Mouse (Mus musculus) lung, postnatal 0 days (tissue): Measurements from ENCODE around the gene Ece1. TPM values are rescaled to one million over a fixed set of nuclear protein-coding genes. Genes with fewer than 3 reads are reported as not detected.

Source experiments
- ATAC-seq: fragments of 200-750 bp; cut with Nextera tagmentation; 2 replicates; pipeline ENCODE4 v1.8.0; 2017; ENCODE audit warnings: moderate library complexity
- DNase-seq: peaks from one replicate; pipeline ENCODE4 v3.0.0-alpha.2; 2016; ENCODE audit warnings: low spot score
- H3K27ac ChIP-seq: fragments of 300-500 bp; sonication (generic); 2 replicates; pipeline ENCODE4 v1.5.1; 2014; ENCODE audit warnings: antibody characterized with exemption, mild to moderate bottlenecking, low read length, mixed read lengths
- H3K27me3 ChIP-seq: fragments of 300-500 bp; sonication (generic); replicated peaks from 2 replicates; pipeline ENCODE4 v1.6.1; 2014; ENCODE audit warnings: low read length, mixed read lengths; ENCODE audit not compliant: insufficient read depth
- H3K36me3 ChIP-seq: fragments of 300-500 bp; sonication (generic); 2 replicates; pipeline ENCODE4 v1.6.1; 2014; ENCODE audit warnings: low read length, mixed read lengths; ENCODE audit not compliant: insufficient read depth
- H3K4me1 ChIP-seq: fragments of 300-500 bp; sonication (generic); 2 replicates; pipeline ENCODE4 v1.6.1; 2014; ENCODE audit warnings: antibody characterized with exemption, low read depth, low read length, mixed read lengths; ENCODE audit not compliant: insufficient read depth
- H3K4me2 ChIP-seq: fragments of 300-500 bp; sonication (generic); replicated peaks from 2 replicates; pipeline ENCODE4 v1.6.1; 2014; ENCODE audit warnings: low read depth, mild to moderate bottlenecking, low read length, moderate library complexity, mixed read lengths
- H3K4me3 ChIP-seq: fragments of 300-500 bp; sonication (generic); 2 replicates; pipeline ENCODE4 v1.5.1; 2014; ENCODE audit warnings: low read depth, low read length
- H3K9ac ChIP-seq: fragments of 300-500 bp; sonication (generic); replicated peaks from 2 replicates; pipeline ENCODE4 v1.6.1; 2014; ENCODE audit warnings: low read depth, mild to moderate bottlenecking
- H3K9me3 ChIP-seq: fragments of 300-500 bp; sonication (generic); 2 replicates; pipeline ENCODE4 v1.6.1; 2016; ENCODE audit warnings: low read length, mixed read lengths
- CTCF ChIP-seq: IDR thresholded peaks from 2 replicates; pipeline ENCODE4 v1.5.1; 2016; ENCODE audit warnings: antibody characterized with exemption, mild to moderate bottlenecking
- EP300 ChIP-seq: IDR thresholded peaks from 2 replicates; pipeline ENCODE4 v1.6.1; 2016; ENCODE audit warnings: antibody characterized with exemption, mild to moderate bottlenecking, control low read depth
- WGBS: fragments of 180-500 bp; shearing (Covaris S2); extraction: QIAGEN DNeasy Blood & Tissue Kit; methylation state at CpG from one replicate; pipeline ENCODE4 v1.1.7; 2014; 5-methylcytosine and 5-hydroxymethylcytosine counted together
- polyA plus RNA-seq: library from polyadenylated mRNA; unstranded; fragments of >200 nt; fragmentation: Nextera tagmentation; extraction: Ambion mirVana; gene quantifications from 2 replicates; pipeline ENCODE4 v1.2.1, GENCODE M21; 2015

Gene Ece1
- polyA plus RNA-seq, 1 experiment from 2014 or later, result 80.9 TPM

GRCm38 (mm10) chr4:138013723-138014479 is 151.9 kb downstream of the Ece1 start:
- no peak for TF ChIP-seq EP300
- no peak for TF ChIP-seq CTCF
- Histone ChIP-seq H3K36me3 (peaks cover 12% of the 10 kb centered on the region; the same call in 1 of the 2 replicates), H3K4me1 (no peaks in the 10 kb centered on the region), H3K9ac (no peak overlapping the region), H3K27ac (no peak overlapping the region), H3K27me3 (no peaks in the 10 kb centered on the region), H3K4me3 (no peak overlapping the region), H3K4me2 (no peak overlapping the region), H3K9me3 (no peaks in the 10 kb centered on the region)
- ATAC-seq, result no peak
- DNase-seq, result peak; percentile 66
- 86% methylated on average over 15 of the region's 15 CpGs for WGBS

Other genes starting within 250 kb of the Ece1 start
- gene Rap1gap, start 197.5 kb upstream of the Ece1 start, polyA plus RNA-seq, result 34.9 and 48.8 TPM in 2 replicates
- gene Alpl, start 65.9 kb upstream of the Ece1 start, polyA plus RNA-seq, result 2.2 and 3.0 TPM in 2 replicates
- 17.2 and 18.2 TPM in 2 replicates for gene Eif4g3, start 130.8 kb downstream of the Ece1 start, polyA plus RNA-seq